Mouse (Mus musculus) monocyte, adult 2 months (primary cell): ENCODE data around the gene Lrrc1.

Source experiments
- DNase-seq, 2 experiments: peaks; one replicate each; pipeline ENCODE4 v3.0.0; 2022; ENCODE audit warnings: low spot score in 2 of 2, low read depth in 1 of 2

Gene Lrrc1

GRCm38 (mm10) chr9:77502548-77503438 lies 41.9 kb downstream of the Lrrc1 start:
- no peak for DNase-seq

DNA sequence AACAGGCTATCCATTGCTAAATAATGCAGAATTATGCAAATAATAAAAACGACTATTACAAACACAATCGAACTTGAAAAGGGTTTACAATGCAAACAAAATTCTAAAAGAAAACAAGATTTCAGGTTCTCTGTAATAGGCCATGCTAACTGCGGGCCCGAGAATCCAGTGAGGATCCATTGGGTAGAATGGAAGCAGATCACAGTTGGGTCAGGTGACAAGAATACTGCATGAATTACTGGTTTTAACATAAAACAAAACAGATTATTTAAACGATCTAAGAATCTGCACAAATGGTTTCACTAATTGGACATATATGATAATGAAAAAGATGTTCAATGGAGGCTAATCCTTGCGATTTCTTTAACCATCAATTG lies 42.5 kb downstream of the Lrrc1 start:
- DNase-seq: no peak

DNA sequence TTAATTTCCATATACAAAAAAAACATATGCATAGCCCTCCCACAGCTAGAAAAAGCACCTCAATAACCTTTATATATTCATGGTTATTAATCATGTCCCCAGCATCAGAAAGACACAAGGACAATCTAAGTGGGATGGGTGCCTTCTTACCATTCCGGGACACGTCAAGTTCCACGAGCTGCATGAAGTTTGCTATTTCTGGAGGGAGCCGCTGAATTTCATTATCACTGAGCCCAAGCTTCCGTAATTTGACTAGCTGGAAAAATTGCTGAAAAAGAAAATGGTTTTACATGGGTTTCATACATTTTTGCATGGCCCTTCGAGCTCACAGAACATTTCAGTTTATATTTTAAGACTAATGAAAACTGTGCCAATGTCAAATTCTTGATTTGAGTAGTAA lies 45.6 kb downstream of the Lrrc1 start:
- DNase-seq: no peak

- no peak for DNase-seq
Observed at GRCm38 (mm10) chr9:77498406-77498805, 46.3 kb downstream of the Lrrc1 start.

- no peak for DNase-seq
Observed at GRCm38 (mm10) chr9:77497173-77497572, 47.5 kb downstream of the Lrrc1 start.

GRCm38 (mm10) chr9:77496540-77497062 lies 48.1 kb downstream of the Lrrc1 start:
- DNase-seq: no peak

GRCm38 (mm10) chr9:77494307-77494706 lies 50.4 kb downstream of the Lrrc1 start:
- no peak for DNase-seq

DNA sequence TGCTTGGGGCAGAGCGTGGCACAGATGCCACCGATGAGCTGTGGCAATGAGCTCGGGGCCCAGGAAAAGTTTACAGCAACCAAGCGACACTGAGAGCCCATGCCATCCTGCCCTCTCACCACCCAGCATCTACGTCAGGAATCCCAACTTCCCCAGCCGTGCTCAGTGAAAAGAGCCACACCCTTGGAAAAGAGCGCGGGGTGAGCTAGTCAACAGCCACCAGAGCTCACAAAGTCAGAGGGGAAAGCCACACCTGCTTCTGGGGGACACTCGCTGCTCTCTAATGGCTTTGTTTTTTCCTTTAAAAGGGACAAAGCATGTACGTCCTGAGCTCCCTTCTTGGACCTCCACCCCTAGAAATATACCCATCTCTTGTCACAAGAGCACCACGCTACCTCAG lies 56.1 kb downstream of the Lrrc1 start:
- no peak for DNase-seq

DNA sequence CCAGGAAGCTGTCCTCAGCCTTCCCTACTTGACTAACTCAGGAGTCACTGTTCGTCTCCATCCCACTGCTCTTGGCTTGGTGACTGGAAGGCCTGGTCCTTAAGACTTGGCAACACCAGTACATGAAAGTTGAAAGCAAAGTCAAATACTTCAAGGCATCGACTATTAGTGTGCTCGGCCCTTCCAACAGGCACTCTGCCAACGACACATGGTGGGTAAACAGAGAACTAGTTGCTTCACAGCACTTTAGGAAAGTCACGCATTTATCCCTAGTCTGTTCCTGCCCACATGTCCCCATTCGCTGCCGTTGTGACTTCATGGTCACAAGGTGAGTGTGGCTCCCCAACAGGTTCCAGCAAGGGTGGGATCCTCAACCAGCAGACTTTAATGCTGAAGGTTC lies 57.2 kb downstream of the Lrrc1 start:
- DNase-seq: no peak

- no peak for DNase-seq
Observed at GRCm38 (mm10) chr9:77485915-77486314, 58.8 kb downstream of the Lrrc1 start.

DNA sequence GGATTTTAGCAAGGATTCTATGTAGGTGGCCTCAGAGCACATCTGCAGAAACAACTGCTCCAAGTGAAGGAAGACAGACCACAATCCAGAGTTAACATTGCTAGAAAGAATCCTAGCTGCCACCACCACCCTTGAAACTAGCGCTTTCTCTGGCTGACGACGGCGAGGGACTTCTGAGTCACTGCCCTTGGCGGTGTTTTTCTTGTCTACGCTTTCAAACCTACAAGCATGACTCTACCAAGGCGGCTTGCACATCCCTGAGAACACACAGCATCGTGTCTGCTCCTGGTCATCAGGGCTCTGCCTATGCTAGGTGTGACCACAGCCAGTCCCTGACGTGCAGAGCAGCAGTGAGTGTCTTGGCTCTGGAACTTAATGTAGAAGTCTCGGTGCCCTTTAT lies 59.9 kb downstream of the Lrrc1 start:
- no peak for DNase-seq

- no peak for DNase-seq
Observed at GRCm38 (mm10) chr9:77483559-77483958, 61.1 kb downstream of the Lrrc1 start.

DNA sequence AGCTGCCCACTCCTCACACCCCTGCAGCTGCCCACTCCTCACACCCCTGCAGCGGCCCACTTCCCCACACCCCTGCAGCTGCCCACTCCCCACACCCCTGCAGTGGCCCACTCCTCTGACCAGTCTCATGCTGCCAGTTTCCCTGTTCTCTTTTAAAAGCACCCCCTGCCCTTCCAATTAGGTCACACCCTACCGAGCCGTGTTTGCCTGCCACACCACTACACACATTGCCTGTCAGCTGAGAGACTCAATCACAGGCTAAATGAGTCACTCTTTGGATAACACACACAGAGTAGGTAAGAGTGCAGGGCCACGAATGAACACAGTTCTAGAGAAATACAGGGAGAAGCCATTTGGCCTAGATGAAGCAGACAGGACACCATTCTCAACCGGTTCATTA lies 62.4 kb downstream of the Lrrc1 start:
- DNase-seq: no peak

GRCm38 (mm10) chr9:77481380-77481779 lies 63.3 kb downstream of the Lrrc1 start:
- DNase-seq: no peak

DNA sequence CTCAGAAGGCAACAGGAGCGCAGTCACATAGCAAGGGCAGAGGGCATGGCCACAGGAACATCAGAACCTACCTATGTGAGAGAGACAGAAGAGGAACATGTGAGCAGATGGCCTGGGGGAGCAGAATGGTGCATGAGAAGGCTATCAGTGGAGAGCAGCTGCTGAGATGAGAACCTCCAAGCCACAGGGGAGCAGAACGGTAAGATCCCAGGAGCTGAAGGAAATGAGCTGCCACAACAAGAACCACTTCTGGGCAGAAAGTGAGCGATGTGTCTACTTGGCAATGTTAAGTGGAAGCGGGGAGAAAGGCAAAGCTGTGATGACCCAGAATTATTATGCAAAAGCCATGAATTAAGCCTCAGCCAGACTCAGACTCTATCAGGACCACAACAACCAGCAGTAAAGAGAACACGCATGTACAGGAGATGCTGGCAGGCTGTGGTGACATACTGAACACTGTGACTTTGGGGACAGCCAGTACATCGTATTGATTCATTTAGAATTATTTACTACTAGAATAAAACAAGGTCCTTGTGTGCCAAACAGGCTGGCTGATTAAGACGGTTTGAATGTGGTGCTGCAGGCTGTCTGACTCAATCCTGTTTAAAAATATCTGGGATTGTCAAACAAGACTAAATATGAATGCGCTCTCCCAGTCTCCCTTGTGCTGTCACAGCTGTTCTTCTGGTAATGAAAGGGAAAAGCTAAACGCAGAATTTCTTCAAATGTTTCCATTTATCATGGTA lies 63.9 kb downstream of the Lrrc1 start:
- DNase-seq: no peak

DNA sequence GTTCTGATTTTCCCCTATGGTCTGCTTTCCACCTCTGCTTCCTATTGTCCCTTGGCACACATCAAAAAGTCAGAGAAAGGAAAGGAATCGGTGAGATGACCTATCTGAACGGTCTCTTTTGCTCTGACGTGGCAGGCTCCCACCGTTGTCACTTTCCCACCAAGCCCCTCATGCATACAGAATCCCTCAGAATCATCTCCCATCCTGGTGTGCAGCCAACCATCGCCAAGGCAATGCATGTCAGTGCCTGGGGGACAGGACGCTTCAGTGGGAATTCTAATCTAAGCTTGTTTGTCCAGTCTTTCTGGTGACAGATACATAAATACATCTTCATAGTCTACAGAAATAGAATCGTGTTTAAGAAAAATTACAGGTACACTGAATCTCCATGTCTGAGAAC lies 64.7 kb downstream of the Lrrc1 start:
- DNase-seq: no peak

DNA sequence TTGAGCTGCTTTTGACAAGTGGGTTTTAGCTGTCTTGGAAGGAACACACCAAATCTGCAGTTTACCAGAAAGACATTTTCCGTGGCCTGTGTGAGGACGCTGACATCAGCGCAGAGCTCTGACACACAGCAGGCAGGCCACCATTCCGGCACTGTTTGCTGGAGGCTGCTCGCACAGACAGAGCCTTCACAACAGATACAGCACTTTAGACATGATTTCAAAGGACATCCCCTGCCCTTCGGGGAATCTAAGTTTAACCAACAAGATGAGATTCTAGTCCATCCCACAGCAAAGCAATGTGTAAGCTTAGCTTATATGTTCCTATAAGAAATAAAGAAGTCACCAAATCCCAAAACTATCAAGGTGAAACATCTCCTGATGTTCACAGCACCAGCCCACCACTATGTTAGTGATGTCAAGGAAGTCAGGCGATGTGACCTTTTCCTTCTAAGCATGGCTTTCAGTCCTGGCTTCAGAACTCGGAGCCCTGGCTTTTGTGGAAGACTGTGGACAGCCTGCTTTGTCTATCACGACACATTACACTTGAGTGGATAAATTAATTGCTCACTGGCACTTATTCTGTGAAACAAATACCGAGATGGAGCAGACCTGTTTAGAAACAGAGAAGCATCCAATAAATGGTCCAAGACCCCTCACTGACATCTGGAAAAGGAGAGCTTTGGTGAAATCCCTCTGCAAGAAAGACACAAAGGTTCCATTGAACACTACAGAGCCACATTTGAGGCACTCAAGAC lies 66.3 kb downstream of the Lrrc1 start:
- no peak for DNase-seq

- no peak for DNase-seq
Observed at GRCm38 (mm10) chr9:77474535-77474934, 70.1 kb downstream of the Lrrc1 start.

GRCm38 (mm10) chr9:77472557-77472956 lies 72.1 kb downstream of the Lrrc1 start:
- no peak for DNase-seq

- DNase-seq: no peak
Observed at GRCm38 (mm10) chr9:77471646-77472220, 72.9 kb downstream of the Lrrc1 start.
